Mouse (Mus musculus): Measurements from ENCODE around the gene Olfr726. TPM values are rescaled to one million over a fixed set of nuclear protein-coding genes. Genes with fewer than 3 reads are reported as not detected.

Olfr726 gene
- total RNA-seq (2023; ENCODE audit: inconsistent age): not detected in 4 replicates

GRCm38 (mm10) chr14:50090853-50091252 is at the start of gene Olfr726:
TSS of gene Olfr726 (minus strand) at chr14:50090953.

GRCm38 (mm10) chr14:50122886-50123285 is 32.1 kb upstream of the Olfr726 start, which contains the start of gene Olfr727:
TSS of gene Olfr727 (plus strand) at chr14:50123186.

GRCm38 (mm10) chr14:50040275-50040674 is 50.5 kb downstream of the Olfr726 start, which contains the start of gene Olfr725:
TSS of gene Olfr725 (minus strand) at chr14:50040375.

Other genes starting within 250 kb of the Olfr726 start
- gene Olfr722, start 189.0 kb downstream of the Olfr726 start, total RNA-seq (2023; ENCODE audit: inconsistent age): not detected in 4 replicates
- not detected in 4 replicates for gene Olfr723, start 159.2 kb downstream of the Olfr726 start, total RNA-seq (2023; ENCODE audit: inconsistent age)
- not detected in 4 replicates for gene Olfr724, start 127.7 kb downstream of the Olfr726 start, total RNA-seq (2023; ENCODE audit: inconsistent age)
- not detected in 4 replicates for gene Olfr725, start 50.6 kb downstream of the Olfr726 start, total RNA-seq (2023; ENCODE audit: inconsistent age)
- not detected in 4 replicates for gene Olfr727, start 32.2 kb upstream of the Olfr726 start, total RNA-seq (2023; ENCODE audit: inconsistent age)
- gene Olfr728, start 51.7 kb upstream of the Olfr726 start, total RNA-seq (2023; ENCODE audit: inconsistent age): not detected in 4 replicates
- not detected in 4 replicates for gene Olfr729, start 62.0 kb upstream of the Olfr726 start, total RNA-seq (2023; ENCODE audit: inconsistent age)
- not detected in 4 replicates for gene Olfr730, start 97.2 kb upstream of the Olfr726 start, total RNA-seq (2023; ENCODE audit: inconsistent age)
- not detected in 4 replicates for gene Olfr731, start 150.9 kb upstream of the Olfr726 start, total RNA-seq (2023; ENCODE audit: inconsistent age)
- not detected in 4 replicates for gene Olfr732, start 193.3 kb upstream of the Olfr726 start, total RNA-seq (2023; ENCODE audit: inconsistent age)
- gene Olfr733, start 210.6 kb upstream of the Olfr726 start, total RNA-seq (2023; ENCODE audit: inconsistent age): not detected in 4 replicates
- gene Olfr734, start 235.8 kb upstream of the Olfr726 start, total RNA-seq (2023; ENCODE audit: inconsistent age): not detected in 4 replicates

All from B cell, adult (primary cell).